Mouse (Mus musculus) lung, postnatal 0 days (tissue): ENCODE results near the gene Cmtm1.

Experiments
- CTCF ChIP-seq: IDR thresholded peaks from 2 replicates; pipeline ENCODE4 v1.5.1; 2016; ENCODE audit warnings: antibody characterized with exemption, mild to moderate bottlenecking
- EP300 ChIP-seq: IDR thresholded peaks from 2 replicates; pipeline ENCODE4 v1.6.1; 2016; ENCODE audit warnings: antibody characterized with exemption, mild to moderate bottlenecking, control low read depth

- no peak for TF ChIP-seq EP300
- TF ChIP-seq CTCF = no peak
Observed at GRCm38 (mm10) chr8:104268937-104269440, 41.0 kb downstream of the Cmtm1 start.
